Mouse (Mus musculus) heart, embryonic 15.5 days (tissue): ENCODE data around the gene Vrk1. TPM values are rescaled to one million over a fixed set of nuclear protein-coding genes. Genes with fewer than 3 reads are reported as not detected.

ENCODE experiments used
- ATAC-seq: fragments of 200-750 bp; cut with Nextera tagmentation; replicated peaks from 2 replicates; pipeline ENCODE4 v1.8.0; 2017; ENCODE audit warnings: low read depth, moderate TSS enrichment; ENCODE audit not compliant: insufficient number of reproducible peaks, insufficient read depth, low FRiP score
- H3K27ac ChIP-seq: fragments of 300-500 bp; sonication (generic); 2 replicates; pipeline ENCODE4 v1.5.1; 2015; ENCODE audit warnings: mild to moderate bottlenecking, inconsistent platforms
- H3K27me3 ChIP-seq: fragments of 300-500 bp; sonication (generic); 2 replicates; pipeline ENCODE4 v1.6.1; 2015; ENCODE audit warnings: inconsistent platforms
- H3K36me3 ChIP-seq: fragments of 300-500 bp; sonication (generic); 2 replicates; pipeline ENCODE4 v1.6.1; 2015; ENCODE audit warnings: mild to moderate bottlenecking, inconsistent platforms
- H3K4me1 ChIP-seq: fragments of 300-500 bp; sonication (generic); replicated peaks from 2 replicates; pipeline ENCODE4 v1.6.1; 2015; ENCODE audit warnings: inconsistent platforms
- H3K4me2 ChIP-seq: fragments of 300-500 bp; sonication (generic); 2 replicates; pipeline ENCODE4 v1.6.1; 2015; ENCODE audit warnings: inconsistent platforms, mild to moderate bottlenecking, moderate library complexity
- H3K4me3 ChIP-seq: fragments of 300-500 bp; sonication (generic); 2 replicates; pipeline ENCODE4 v1.5.1; 2015; ENCODE audit warnings: mild to moderate bottlenecking, inconsistent platforms
- H3K9ac ChIP-seq: fragments of 300-500 bp; sonication (generic); 2 replicates; pipeline ENCODE4 v1.6.1; 2015; ENCODE audit warnings: mild to moderate bottlenecking, inconsistent platforms
- H3K9me3 ChIP-seq: fragments of 300-500 bp; sonication (generic); replicated peaks from 2 replicates; pipeline ENCODE4 v1.6.1; 2016; ENCODE audit warnings: inconsistent platforms
- WGBS: fragments of 180-500 bp; shearing (Covaris S2); methylation state at CpG from one replicate; pipeline ENCODE4 v1.1.7; 2015; ENCODE audit warnings: mixed read lengths; 5-methylcytosine and 5-hydroxymethylcytosine counted together
- polyA plus RNA-seq: library from polyadenylated mRNA; unstranded; fragments of >200 nt; fragmentation: Nextera tagmentation; extraction: Ambion mirVana; gene quantifications from 2 replicates; pipeline ENCODE4 v1.2.1, GENCODE M21; 2015

Vrk1 gene
- 36.7 and 40.8 TPM in 2 replicates for polyA plus RNA-seq

DNA sequence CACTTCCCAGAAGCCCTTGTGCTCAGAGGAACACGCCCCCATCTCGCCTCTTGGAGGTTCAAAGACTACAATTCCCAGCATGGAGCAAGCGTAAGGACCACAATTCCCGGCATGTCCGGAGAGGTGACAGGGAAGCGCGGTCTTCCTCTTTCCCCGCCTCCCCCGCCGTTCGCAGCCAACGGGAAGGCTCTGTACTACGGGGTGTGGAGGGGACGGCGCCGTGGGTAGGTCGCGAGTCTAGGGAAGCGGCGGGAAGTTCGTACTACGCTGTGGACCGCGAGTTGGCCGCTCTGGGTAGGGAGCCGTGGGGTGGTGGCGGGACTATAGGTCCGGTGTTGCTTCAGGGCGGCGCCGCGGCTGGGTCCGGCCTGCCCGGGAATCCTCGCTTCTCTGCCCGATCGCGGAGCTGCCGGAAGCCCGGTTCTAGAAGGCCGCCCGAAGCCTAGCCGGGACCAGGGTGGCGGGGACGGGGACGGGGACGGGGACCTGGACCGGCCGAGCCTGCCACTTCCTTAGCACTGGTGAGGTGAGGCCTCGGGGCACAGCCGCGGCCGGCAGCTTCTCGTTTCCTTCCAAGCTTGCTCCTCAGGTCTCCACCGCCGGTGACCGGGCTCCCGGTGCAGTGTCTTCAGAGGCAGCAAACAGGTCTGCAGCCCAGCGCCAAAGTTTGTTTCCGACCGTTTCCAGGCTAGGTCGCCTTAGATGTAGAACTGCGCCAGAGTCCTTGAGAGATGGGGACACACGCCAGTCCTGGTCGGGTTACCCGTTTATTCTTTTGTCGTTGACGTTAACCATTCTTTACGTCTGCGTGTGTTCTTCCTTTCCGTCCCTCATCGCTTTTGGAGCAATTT is at the start of gene Vrk1:
TSS of gene Vrk1 (plus strand) at position 164 of the 851 bp plus-strand sequence.
- Histone ChIP-seq H3K4me2 (peak within 1 kb of the TSS; percentile 84), H3K9me3 (no peaks in the 10 kb centered on the region), H3K27ac (peak within 1 kb of the TSS; percentile 82), H3K4me1 (peaks cover 23% of the 10 kb centered on the region), H3K9ac (peak within 1 kb of the TSS; percentile 73), H3K4me3 (peak within 1 kb of the TSS; percentile 86), H3K36me3 (no peaks in the 10 kb centered on the region), H3K27me3 (no peaks in the 10 kb centered on the region)
- under 1% methylated on average over 72 of the region's 72 CpGs for WGBS
- ATAC-seq, result peak; percentile 98

DNA sequence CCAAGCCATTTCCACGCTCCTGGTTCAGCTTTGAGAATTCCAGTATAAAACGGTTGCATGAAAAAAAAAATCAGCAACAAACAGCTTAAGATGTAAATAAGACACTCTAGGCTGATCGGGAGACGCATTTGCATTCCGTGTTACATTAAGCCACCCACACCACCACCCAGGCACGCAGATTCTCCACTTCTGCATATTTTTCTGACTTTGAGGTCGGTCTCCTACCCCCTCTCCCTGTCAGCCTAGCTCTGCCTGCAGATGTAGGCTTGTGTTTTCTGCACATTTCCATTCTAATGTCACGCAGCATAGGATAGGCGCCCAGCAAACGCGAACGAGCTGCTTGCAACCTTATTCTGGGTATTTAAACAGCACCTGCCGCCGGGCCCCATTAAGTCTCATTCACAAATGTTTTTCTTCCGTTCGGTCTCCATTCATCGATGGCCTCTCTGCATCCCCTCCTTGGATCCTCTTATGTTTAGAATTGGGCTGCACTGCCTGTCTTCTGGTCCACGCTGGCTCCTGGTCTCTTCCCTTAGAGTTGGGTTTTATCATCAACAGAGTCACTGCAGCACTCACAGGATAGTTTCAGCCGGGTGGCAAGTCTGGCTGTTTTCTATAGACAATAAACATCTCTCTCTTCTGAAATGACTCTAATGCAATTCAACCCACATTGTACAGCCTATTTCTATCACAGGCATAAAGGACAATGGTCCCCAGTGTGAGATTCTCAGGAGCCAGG is 49.3 kb upstream of the Vrk1 start:
- H3K4me1 ChIP-seq, result peaks cover 20% of the 10 kb centered on the region
- peaks cover 28% of the 10 kb centered on the region for H3K27me3 ChIP-seq
- H3K9ac ChIP-seq, result no peak overlapping the region
- WGBS, result 20% methylated on average over 19 of the region's 19 CpGs
- no peak for ATAC-seq
- no peaks in the 10 kb centered on the region for H3K9me3 ChIP-seq
- no peak overlapping the region for H3K4me3 ChIP-seq
- no peaks in the 10 kb centered on the region for H3K36me3 ChIP-seq
- H3K4me2 ChIP-seq, result no peak overlapping the region
- no peak overlapping the region for H3K27ac ChIP-seq

DNA sequence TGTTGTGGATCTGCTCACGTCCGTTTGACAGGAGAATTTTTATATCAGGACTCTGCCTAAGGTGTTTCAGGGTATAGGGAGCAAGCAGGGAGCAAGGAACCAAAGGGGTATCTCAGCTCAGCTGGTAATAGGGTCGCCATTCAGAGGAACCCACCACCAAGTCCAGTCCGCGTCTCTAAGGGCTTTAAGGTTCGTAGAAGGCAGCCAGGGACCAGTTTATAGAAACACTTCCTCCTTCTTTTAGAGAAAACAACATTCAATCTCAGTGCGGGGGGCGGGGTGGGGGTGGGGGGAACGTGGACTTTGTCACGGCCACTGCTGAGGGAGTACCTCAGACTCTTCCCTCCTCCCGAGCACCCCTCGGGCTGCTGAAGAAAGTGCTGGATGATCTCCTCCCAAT is 48.4 kb upstream of the Vrk1 start:
- Histone ChIP-seq H3K4me2 (peak overlapping the region; percentile 97), H3K4me3 (peak overlapping the region; percentile 65; the same call in 1 of the 2 replicates), H3K9ac (no peak overlapping the region), H3K4me1 (peaks cover 13% of the 10 kb centered on the region), H3K27ac (no peak overlapping the region), H3K27me3 (peaks cover 35% of the 10 kb centered on the region), H3K36me3 (no peaks in the 10 kb centered on the region), H3K9me3 (no peaks in the 10 kb centered on the region)
- WGBS, result 8% methylated on average over 12 of the region's 12 CpGs
- no peak for ATAC-seq

DNA sequence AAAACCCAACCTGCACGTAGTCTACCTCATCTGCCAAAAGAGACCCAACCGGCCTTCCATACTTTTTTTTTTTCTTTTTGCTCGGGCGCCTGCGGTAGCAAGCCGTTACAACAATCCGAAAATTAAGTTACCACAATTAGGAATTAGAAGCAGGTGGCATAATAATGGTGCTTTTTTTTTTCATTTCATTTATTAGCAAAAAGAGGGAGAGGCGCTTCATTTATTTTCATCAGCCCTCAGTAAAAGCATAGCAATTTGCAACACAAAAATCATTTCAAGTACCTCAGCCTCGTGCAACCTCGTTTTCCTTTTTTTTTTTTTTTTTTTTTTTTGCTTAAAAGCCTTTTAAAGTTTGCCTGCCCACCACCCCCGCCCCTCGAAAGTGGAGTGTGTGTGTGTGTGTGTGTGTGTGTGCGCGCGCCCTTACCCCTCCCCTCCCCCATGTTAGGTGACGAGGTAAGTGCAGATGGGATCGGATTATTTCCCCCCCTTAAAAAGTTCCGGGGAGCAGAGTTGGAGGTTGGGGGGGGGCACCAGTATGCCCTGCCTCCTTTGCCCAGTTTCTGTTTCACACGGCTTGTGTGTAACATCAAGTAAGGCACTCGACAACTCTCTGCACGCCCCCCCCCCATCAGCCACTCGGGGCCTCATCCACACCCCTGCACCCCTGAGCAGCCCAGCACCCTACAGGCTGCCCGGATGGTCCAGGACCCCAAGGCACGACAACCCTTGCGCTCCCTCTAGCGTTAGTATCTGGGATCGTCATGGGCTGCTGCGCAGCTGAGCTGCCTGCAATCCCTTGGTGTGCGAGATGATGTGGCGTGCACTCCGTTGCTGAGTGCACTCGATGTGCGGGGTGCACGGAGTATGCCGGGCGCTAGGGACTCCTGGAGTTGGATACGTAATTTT is 47.7 kb upstream of the Vrk1 start:
- peak; percentile 87 for ATAC-seq
- Histone ChIP-seq H3K36me3 (no peaks in the 10 kb centered on the region), H3K4me2 (peak overlapping the region; percentile 97), H3K27ac (no peak overlapping the region), H3K9ac (peak overlapping the region; percentile 55), H3K4me1 (peaks cover 16% of the 10 kb centered on the region), H3K27me3 (peaks cover 35% of the 10 kb centered on the region), H3K4me3 (peak overlapping the region; percentile 65), H3K9me3 (no peaks in the 10 kb centered on the region)
- 1% methylated on average over 37 of the region's 37 CpGs for WGBS

DNA sequence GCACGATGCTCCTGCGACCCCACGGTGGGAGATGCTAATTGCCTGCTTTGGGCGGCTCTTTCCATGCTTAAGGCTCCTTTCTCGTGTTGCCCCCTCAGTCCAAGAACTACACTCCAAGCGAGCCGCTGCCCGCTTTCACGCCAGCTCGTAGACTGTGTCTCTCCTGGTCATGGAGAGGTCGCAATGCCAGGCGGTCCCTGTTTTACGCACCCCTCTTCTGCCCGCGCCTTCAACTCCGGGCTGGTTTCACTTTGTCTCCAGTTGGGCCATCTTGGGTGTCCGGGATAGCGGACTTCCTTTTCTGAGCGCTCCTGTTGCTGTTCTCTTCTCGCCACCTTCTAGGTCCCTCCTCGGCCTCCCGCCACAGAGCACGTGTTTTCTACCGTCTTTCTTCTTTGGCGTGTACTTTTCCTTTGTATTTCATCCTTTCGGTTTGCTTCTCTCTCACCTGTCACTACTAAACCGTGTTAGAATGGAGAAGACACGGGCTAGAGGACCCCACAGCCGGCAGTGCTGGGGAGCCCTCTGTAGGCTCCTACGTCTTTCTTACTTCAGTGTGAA is 46.9 kb upstream of the Vrk1 start:
- H3K27me3 ChIP-seq, result peaks cover 32% of the 10 kb centered on the region
- peak overlapping the region; percentile 65 for H3K4me3 ChIP-seq
- peak overlapping the region; percentile 55 for H3K9ac ChIP-seq
- ATAC-seq, result peak; percentile 48
- no peaks in the 10 kb centered on the region for H3K9me3 ChIP-seq
- 4% methylated on average over 30 of the region's 30 CpGs for WGBS
- no peak overlapping the region for H3K27ac ChIP-seq
- H3K4me2 ChIP-seq, result peak overlapping the region; percentile 97
- peaks cover 21% of the 10 kb centered on the region for H3K4me1 ChIP-seq
- H3K36me3 ChIP-seq, result no peaks in the 10 kb centered on the region

DNA sequence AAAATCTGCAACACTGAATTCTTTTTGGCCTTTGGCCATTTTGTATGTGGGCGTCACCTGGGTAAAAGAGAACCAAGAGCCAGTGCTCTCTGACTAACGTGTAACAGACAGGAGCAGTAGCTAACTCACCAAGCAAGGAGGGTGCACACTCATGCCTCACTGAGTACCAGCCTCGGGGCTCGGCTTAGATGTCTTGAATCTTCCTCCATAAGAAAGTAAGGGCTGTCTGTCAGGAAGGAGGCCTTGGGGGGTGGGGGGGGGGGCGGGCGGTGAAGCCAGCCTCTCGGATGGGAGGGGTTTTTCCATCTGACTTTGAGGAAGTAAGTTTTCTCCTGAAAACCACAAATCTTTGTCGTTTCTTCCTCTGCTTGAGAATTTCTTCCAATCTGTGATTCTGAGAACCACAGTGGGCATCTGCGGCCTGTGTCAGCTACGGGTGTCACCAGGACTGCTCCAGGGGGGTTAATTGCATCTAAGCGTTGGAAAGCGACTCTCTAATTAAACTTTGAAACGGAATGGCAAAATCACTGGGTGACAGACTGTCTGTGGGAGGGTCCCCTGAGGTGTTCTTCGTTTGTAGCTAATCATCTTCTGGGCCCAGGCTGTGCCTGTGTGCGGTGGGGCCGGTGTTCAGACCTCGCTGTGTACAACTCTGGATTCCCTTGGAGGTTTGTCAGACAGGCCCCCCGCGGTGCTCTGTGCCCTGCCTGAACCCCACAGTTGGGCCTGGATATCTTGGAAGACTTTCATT is 43.0 kb upstream of the Vrk1 start:
- H3K36me3 ChIP-seq, result no peaks in the 10 kb centered on the region
- WGBS, result 49% methylated on average over 19 of the region's 19 CpGs
- peak overlapping the region; percentile 54 for H3K4me2 ChIP-seq
- no peak overlapping the region for H3K9ac ChIP-seq
- H3K27ac ChIP-seq, result no peak overlapping the region
- no peaks in the 10 kb centered on the region for H3K9me3 ChIP-seq
- ATAC-seq, result no peak
- peaks cover 14% of the 10 kb centered on the region for H3K4me1 ChIP-seq
- H3K4me3 ChIP-seq, result peak overlapping the region; percentile 31
- 0 out of 2 replicates have a peak, but pooled peaks cover 14% of the 10 kb centered on the region for H3K27me3 ChIP-seq

DNA sequence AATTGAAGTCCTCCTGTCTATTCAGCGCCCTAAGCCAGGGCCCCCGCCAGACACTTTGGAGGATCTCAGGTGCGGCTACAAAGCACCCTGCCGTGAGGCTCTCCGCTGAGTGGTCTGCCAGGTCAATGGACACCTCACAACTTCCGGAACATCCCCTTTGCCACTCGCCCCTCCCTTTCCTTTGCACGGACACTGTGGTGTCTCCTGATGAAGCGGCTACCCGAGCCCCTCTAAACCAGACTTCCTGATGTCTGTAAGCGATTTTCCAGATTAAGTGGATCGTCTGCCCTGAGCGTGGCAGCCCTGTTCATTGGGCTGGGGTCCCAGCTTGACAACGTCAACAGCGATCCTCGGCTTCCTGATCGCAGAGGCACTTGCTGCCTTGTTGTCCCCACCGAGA is 42.2 kb upstream of the Vrk1 start:
- Histone ChIP-seq H3K4me2 (peak overlapping the region; percentile 54), H3K9ac (peak overlapping the region; percentile 3; the same call in 1 of the 2 replicates), H3K4me3 (peak overlapping the region; percentile 31), H3K27me3 (0 out of 2 replicates have a peak, but pooled peaks cover 11% of the 10 kb centered on the region), H3K9me3 (no peaks in the 10 kb centered on the region), H3K4me1 (peaks cover 8% of the 10 kb centered on the region), H3K27ac (no peak overlapping the region), H3K36me3 (no peaks in the 10 kb centered on the region)
- no peak; the same call in 1 of the 2 replicates for ATAC-seq
- 8% methylated on average over 18 of the region's 18 CpGs for WGBS

DNA sequence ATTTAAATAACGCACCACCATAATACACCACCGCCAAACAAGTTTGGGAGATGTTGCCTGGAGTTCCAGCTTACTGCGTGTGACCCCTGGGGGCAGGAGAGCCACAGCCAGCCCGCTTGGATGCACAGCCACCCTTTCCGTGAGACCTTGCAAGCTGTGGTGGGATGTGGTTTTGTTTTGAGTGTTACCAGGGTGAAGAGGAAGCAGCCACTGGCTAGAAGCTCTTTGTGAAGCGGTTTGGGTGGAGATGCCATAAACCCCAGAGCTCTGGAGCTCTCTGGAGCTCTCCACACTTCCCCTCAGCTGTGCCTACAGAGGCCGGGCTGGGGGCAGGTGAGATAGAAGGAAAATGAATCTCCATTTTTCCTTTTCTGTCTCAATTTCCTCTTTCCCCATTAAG is 38.8 kb upstream of the Vrk1 start:
- Histone ChIP-seq H3K4me3 (no peak overlapping the region), H3K4me1 (peaks cover 8% of the 10 kb centered on the region), H3K27me3 (0 out of 2 replicates have a peak, but pooled peaks cover 2% of the 10 kb centered on the region), H3K4me2 (no peak overlapping the region), H3K9ac (no peak overlapping the region), H3K9me3 (no peaks in the 10 kb centered on the region), H3K36me3 (no peaks in the 10 kb centered on the region), H3K27ac (no peak overlapping the region)
- ATAC-seq, result no peak
- 54% methylated on average over 7 of the region's 7 CpGs for WGBS

DNA sequence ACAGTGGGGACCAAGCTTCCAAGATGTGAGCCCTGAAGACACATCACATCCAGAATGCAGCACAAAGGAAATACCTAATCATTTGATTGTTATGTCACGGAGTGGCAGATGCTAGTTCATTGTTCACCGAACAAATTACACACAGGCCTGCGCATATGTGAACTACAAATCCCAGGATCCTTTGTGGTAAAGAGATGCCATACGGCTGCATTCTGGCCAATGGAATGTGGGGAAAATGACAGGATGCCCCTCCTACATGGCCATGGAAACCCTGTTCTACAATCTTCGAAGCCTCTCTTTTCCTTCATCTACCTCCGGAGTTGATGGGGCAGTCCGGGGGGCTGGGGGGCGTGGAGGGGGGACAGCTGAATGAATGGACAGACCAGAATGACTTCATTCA is 37.4 kb upstream of the Vrk1 start:
- ATAC-seq, result no peak
- no peaks in the 10 kb centered on the region for H3K9me3 ChIP-seq
- WGBS, result 85% methylated on average over 8 of the region's 8 CpGs
- H3K36me3 ChIP-seq, result no peaks in the 10 kb centered on the region
- H3K27ac ChIP-seq, result no peak overlapping the region
- no peak overlapping the region for H3K4me3 ChIP-seq
- no peaks in the 10 kb centered on the region for H3K27me3 ChIP-seq
- H3K9ac ChIP-seq, result no peak overlapping the region
- no peak overlapping the region for H3K4me2 ChIP-seq
- H3K4me1 ChIP-seq, result peaks cover 3% of the 10 kb centered on the region; the same call in 1 of the 2 replicates

DNA sequence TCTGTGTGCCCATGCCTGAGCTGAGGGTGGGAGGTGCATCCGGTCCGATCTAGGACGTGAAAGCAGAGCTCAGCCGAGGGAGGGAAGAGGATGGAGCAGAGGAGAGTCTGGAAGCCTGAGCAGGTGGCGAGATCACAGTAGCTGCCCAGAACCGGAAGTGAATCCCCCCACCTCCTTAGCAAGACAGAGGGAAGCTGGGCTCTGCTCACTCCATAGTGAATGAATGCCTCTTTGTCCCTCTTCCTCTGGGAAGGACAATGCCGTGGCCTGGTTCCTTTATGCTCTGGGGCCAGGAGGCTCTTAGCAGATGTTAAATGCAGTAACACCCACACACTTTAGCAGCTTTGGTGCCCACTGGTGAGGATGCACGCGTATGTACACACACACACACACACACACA is 36.3 kb upstream of the Vrk1 start:
- Histone ChIP-seq H3K4me2 (no peak overlapping the region), H3K9me3 (no peaks in the 10 kb centered on the region), H3K4me3 (no peak overlapping the region), H3K4me1 (no peaks in the 10 kb centered on the region), H3K27me3 (no peaks in the 10 kb centered on the region), H3K36me3 (no peaks in the 10 kb centered on the region), H3K9ac (no peak overlapping the region), H3K27ac (no peak overlapping the region)
- no peak for ATAC-seq
- WGBS, result 58% methylated on average over 9 of the region's 9 CpGs
